Mouse (Mus musculus) testis, adult 2 months (tissue): ENCODE measurements around the gene Egfl8. TPM values are rescaled to one million over a fixed set of nuclear protein-coding genes. Genes with fewer than 3 reads are reported as not detected.
A peak's percentile ranks its signal among the peaks of the same experiment; 100 is the strongest.

Experiments used
- H3K27ac ChIP-seq: fragments of 200-500 bp; 2 replicates; pipeline ENCODE4 v1.5.1; 2012; ENCODE audit warnings: low read depth, low read length; ENCODE audit not compliant: control insufficient read depth, insufficient read depth
- H3K27me3 ChIP-seq: fragments of 200-500 bp; 2 replicates; pipeline ENCODE4 v1.6.1; 2012; ENCODE audit warnings: mild to moderate bottlenecking, low read length, moderate library complexity; ENCODE audit not compliant: control insufficient read depth, insufficient read depth
- H3K36me3 ChIP-seq: fragments of 200-500 bp; 2 replicates; pipeline ENCODE4 v1.6.1; 2012; ENCODE audit warnings: mild to moderate bottlenecking, low read length; ENCODE audit not compliant: control insufficient read depth, insufficient read depth
- H3K4me1 ChIP-seq: fragments of 200-500 bp; 2 replicates; pipeline ENCODE4 v1.6.1; 2012; ENCODE audit warnings: low read length; ENCODE audit not compliant: control insufficient read depth, insufficient read depth
- H3K4me3 ChIP-seq: fragments of 200-500 bp; 2 replicates; pipeline ENCODE4 v1.5.1; 2012; ENCODE audit warnings: low read depth, mild to moderate bottlenecking, low read length, moderate library complexity, mixed read lengths; ENCODE audit not compliant: control insufficient read depth
- CTCF ChIP-seq: fragments of 200-500 bp; IDR thresholded peaks from 2 replicates; pipeline ENCODE4 v1.5.1; 2012; ENCODE audit warnings: low read depth, mild to moderate bottlenecking, inconsistent platforms, low read length, moderate library complexity; ENCODE audit not compliant: control insufficient read depth, insufficient read depth, insufficient replicate concordance
- POLR2A ChIP-seq: fragments of 200-500 bp; IDR thresholded peaks from 2 replicates; pipeline ENCODE4 v1.6.1; 2012; ENCODE audit warnings: low read depth, mild to moderate bottlenecking, inconsistent platforms, low read length, moderate library complexity; ENCODE audit not compliant: control insufficient read depth
- polyA plus RNA-seq: library from polyadenylated mRNA; depleted of rRNA; stranded (reverse); fragments of >200 nt; gene quantifications from 2 replicates; pipeline ENCODE4 v1.2.3, GENCODE M21; 2012

Egfl8 gene
- polyA plus RNA-seq, 1 experiment: 0.53 TPM

- TF ChIP-seq POLR2A: no peak
- no peak for TF ChIP-seq CTCF
- H3K27ac ChIP-seq: no peak overlapping the region
- H3K27me3 ChIP-seq: 0 out of 2 replicates have a peak, but pooled peaks cover 2% of the 10 kb centered on the region
- H3K36me3 ChIP-seq: no peaks in the 10 kb centered on the region
- peaks cover 29% of the 10 kb centered on the region for H3K4me1 ChIP-seq
- H3K4me3 ChIP-seq: no peak overlapping the region
Observed at GRCm38 (mm10) chr17:34593752-34594525, 21.8 kb downstream of the Egfl8 start.

GRCm38 (mm10) chr17:34592581-34593549, 22.9 kb downstream of the Egfl8 start:
- H3K27me3 ChIP-seq: 0 out of 2 replicates have a peak, but pooled peaks cover 2% of the 10 kb centered on the region
- peaks cover 37% of the 10 kb centered on the region for H3K4me1 ChIP-seq
- no peak for TF ChIP-seq POLR2A
- H3K27ac ChIP-seq: peak overlapping the region; percentile 18; the same call in 1 of the 2 replicates
- no peaks in the 10 kb centered on the region for H3K36me3 ChIP-seq
- peak overlapping the region; percentile 78 for H3K4me3 ChIP-seq

GRCm38 (mm10) chr17:34591994-34592375, 23.8 kb downstream of the Egfl8 start:
- peaks cover 40% of the 10 kb centered on the region for H3K4me1 ChIP-seq
- TF ChIP-seq CTCF (no peak), POLR2A (peak; percentile 43; the same call in 1 of the 2 replicates)

GRCm38 (mm10) chr17:34591029-34591993, 24.5 kb downstream of the Egfl8 start, which contains the start of gene Pbx2:
TSS of gene Pbx2 (plus strand) at chr17:34591266.
- Histone ChIP-seq H3K27ac (peak within 1 kb of the TSS; percentile 71), H3K4me3 (peak within 1 kb of the TSS; percentile 83), H3K4me1 (peaks cover 46% of the 10 kb centered on the region), H3K27me3 (0 out of 2 replicates have a peak, but pooled peaks cover 2% of the 10 kb centered on the region), H3K36me3 (no peaks in the 10 kb centered on the region)
- TF ChIP-seq CTCF: no peak
- 0 out of 2 replicates have a peak, but pooled peaks have one; percentile 1 for TF ChIP-seq POLR2A

More at GRCm38 (mm10) chr17:34591994-34592375, 23.8 kb downstream of the Egfl8 start:
- H3K27ac ChIP-seq: peak overlapping the region; percentile 71
- no peaks in the 10 kb centered on the region for H3K36me3 ChIP-seq
- peak overlapping the region; percentile 83 for H3K4me3 ChIP-seq
- H3K27me3 ChIP-seq: 0 out of 2 replicates have a peak, but pooled peaks cover 2% of the 10 kb centered on the region

GRCm38 (mm10) chr17:34590154-34590987, 25.4 kb downstream of the Egfl8 start:
- Histone ChIP-seq H3K27me3 (0 out of 2 replicates have a peak, but pooled peaks cover 2% of the 10 kb centered on the region), H3K4me3 (peak overlapping the region; percentile 12), H3K4me1 (peaks cover 53% of the 10 kb centered on the region), H3K27ac (0 out of 2 replicates have a peak overlapping the region, but pooled peaks have one; percentile 2), H3K36me3 (no peaks in the 10 kb centered on the region)
- no peak for TF ChIP-seq CTCF
- no peak for TF ChIP-seq POLR2A
